Mouse (Mus musculus) urinary bladder, postnatal 25 days (tissue): Measurements from ENCODE around the gene Hoxc8.
A peak's percentile ranks its signal among the peaks of the same experiment; 100 is the strongest.

ENCODE experiments used
- DNase-seq: peaks from one replicate; pipeline ENCODE4 v3.0.0; 2022; ENCODE audit warnings: low spot score

Gene Hoxc8

DNA sequence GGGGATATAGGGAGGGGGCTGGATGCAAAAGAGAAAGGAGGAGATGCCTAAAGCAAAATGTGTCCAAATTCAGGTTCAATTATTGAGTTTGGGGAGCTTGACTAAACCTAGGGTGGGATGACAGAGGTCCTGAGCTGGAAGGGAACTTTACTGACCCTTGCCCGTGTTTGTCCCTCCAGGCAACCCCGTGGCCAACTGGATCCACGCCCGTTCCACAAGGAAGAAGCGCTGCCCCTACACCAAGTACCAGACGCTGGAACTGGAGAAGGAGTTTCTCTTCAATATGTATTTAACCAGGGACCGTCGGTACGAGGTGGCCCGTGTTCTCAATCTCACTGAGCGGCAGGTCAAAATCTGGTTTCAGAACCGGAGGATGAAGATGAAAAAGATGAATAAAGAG is 6.7 kb upstream of the Hoxc8 start:
- no peak for DNase-seq

DNA sequence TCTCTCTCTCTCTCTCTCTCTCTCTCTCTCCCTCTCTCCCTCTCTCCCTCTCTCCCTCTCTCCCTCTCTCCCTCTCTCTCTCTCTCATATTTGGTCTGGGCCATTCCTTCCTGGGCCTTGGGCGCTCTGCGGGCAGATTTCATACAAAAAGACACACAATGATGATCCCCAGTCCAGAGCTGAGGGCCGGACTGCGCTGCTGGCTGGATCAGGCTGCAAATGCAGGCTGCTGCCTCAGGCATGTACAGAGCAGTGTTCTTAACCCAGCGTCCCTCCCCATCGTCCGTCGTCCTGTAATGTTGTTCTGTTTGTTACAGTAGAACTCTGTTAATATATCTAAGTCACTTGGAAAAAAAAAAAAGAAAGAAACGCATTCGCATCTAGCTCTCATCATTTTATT is 5.9 kb upstream of the Hoxc8 start:
- no peak for DNase-seq

DNA sequence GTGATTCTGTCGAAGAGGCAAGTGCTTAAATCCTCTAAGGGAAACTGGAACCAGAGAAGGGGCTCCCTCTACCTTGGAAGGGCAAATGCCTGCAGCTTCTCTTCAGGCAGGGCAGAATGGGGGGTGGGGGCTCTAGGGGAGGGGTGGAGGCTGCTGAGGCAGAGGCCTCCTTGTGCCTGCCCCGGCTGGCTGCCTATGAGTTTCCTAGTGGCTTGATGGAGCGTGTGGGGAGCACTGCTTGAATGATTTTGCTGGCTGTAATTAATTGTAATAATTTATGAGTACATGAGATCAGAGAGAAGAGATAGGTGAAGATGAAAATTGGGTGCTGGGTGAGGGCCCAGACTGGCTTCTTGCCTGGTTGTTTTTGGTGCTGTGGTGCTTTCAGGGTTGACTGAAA is 5.5 kb upstream of the Hoxc8 start:
- no peak for DNase-seq

DNA sequence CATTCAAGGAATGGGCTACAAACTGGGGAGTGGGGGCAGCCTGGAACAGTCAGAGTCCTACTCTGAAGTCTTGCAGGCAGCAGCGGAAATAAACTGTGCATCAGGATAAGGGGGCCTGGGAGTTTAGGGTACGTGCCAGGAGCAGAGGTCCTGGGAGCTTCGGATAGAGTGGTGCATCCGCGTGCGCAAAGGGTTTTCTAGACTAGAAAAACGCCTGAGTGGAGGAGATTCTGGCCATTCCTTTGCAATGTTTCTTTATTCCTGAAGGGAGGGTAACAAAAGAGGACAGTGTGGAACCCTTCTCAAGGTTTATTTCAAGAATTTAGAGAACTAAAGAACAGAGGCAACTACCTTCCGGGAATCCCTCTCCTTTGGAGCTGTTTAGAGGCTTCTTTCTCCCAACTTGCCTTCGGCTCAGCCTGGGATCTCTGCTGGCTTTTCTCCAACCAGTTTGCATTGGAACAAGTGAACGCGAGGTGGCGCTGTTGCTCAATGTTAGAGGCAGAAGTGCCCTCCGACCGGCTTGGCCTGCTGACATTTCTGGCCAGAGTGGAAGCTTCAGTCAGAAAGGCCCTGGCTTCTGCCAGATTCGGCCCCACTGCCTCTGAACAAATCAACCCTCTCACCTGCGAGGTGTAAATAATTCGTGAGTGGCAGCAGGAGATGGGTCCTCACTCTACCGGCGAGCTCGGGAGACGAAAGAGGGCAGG is 3.1 kb upstream of the Hoxc8 start:
- peak; percentile 97 for DNase-seq

DNA sequence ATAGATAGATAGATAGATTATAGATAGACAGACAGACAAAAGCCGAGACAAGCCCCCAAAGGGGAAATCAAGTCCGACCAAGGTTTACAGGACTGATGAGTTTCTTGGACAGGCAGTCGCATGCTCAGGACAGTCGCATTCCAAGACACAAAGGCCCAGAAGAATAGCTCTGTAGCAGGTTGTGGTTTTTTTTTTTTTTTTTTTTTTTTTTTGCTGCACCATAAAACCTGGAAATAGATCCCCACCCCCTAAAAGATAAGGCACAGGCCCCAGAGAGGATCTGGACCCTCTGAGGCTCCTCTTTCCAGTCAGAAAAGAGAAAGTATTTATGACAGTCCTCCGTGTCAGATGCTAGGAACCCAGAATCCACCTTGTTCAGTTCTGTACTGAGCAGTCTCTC is 2.3 kb upstream of the Hoxc8 start:
- no peak for DNase-seq

DNA sequence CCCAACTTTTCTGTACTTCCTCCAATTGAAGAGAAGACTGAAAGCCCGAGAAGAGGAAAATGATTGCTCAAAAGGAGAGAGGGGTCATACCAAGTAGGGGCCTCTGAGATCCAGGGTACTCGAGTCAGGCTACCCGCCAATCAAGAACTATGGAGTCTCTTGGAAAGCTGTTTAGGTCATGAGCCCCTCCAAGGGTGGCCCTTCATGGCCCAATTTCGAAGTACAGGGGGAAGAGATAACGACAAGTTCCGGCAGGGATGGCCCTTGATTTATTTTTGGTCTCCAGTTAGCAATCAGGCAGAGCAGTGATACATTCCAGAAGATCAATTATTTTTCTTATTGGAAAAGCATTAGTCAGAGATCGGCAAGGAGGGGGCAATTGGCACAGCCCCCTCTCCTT is 1.4 kb downstream of the Hoxc8 start:
- no peak for DNase-seq

DNA sequence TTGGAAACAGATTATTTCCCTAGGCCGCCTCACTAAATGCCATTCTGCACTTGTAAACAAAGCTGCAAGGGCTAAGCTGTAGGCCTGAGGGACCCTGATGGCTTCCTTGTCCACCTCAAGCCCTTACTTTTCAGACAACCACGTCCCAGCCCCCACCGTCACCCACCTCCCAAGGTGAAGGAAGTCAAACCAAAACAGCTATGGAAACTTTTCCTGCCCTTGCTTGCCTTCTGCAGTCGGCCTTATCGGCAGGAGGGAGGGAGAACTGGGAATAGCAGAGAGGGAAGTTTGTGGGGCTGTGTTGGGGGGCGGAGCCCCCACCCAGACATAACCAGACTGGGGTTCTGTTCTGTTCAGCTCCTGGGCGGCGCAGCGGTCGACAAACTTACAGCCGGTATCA is 1.8 kb downstream of the Hoxc8 start:
- DNase-seq = no peak

DNA sequence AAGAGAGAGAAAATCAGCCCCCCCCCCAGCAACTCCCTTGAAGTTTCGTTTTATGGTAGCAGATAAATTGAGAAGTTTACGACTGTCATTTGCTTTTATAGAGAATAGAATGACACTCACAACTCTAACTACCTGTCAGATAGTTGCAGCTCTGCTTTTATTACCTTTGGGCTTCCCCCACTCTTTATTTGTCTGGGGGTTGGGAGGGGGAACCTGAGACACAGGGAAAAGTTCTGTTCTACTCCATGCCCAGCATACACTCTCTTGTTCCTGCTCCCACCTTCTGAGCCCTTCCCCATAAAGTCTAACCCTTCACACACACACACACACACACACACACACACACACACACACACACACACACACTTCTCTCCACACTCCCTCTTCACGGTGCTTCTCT is 2.5 kb downstream of the Hoxc8 start:
- DNase-seq = no peak

DNA sequence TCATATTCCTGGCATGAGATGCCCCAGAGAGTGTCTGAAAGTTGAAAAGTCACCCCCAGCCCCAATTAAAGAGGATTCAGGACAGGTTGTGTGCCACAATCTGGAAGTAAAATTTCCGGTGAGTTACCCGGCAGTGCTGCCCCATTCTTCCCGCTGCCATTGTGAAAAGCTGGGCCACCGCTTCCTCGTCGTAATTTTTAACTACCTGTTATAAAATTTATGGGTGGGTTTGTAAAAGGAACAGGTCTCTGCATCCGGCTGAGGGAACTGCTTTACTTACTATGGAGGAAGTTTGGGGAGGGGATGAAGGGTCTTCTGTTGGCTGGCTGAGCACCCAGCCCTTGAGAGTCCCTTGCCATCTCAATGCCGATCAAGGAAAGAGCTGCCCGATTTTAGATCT is 6.1 kb downstream of the Hoxc8 start:
- no peak for DNase-seq

DNA sequence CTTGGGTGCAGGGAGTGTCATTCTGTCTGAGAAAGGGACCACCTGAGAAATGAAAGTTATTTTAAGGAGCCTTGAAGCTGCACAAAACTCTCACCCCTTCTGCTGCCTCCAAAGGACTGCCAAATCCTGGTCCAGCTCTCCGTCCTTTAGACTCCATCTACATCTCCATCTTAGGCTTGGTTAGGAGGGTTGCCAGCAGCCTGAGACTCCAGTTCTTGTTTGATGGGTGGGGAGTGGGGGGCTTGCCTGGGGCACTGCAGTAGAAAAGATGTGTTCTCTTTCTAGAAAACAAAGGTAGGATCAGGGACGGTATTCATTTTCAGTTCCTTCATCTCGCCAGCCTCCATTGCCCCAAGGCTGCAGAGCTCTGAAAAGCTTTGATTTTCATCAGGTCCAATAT is 7.0 kb downstream of the Hoxc8 start:
- DNase-seq = no peak

DNA sequence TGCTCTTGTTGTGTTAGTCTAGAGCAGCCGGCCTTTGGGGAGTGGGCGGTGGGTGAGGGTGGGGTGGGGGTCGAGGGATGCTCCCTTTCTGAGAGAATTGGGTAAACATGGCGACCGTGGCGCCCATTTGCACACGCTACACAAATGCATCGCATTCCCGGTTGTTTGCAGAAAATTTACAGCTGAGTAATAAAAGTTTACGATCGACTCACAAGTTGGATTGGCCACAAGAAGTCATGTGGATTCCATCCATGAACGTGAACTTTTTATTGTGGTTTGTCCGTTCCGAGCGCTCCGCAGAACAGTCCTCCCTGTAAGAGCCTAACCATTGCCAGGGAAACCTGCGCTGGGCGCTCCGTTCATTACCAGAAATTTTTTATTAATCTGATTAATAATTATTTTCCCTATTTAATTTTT is 7.5 kb downstream of the Hoxc8 start, which contains the start of gene Hoxc6:
Hoxc6 (plus strand) TSS at position 319 of the 417 bp plus-strand sequence.
- no peak for DNase-seq

DNA sequence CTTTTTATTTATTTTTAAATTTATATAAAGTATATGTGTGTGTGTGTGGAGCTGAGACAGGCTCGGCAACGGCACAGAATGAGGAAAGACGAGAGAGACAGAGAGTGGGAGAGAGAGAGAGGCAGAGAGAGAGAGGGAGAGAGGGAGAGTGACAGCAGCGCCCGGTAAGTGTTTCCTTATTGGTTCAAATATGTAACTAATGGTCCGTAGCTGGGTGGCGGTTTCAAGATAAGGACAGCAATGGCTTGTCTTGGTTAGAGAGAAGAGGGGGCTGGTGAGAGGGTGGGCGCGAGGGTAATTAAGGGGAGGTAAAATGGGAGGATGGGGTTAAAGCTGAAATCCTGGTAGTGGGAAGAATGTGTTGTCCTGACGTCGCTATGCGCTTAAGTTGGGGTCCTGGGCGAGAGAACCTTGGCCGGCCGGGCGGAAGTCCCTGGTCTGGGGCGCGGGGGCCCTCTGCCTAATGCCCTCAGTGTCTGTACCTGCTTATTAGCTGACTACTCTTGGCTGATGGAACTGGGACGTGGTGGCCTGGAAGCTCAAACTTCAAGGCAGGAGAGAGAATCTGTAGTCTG is 8.3 kb downstream of the Hoxc8 start:
- DNase-seq = no peak

DNA sequence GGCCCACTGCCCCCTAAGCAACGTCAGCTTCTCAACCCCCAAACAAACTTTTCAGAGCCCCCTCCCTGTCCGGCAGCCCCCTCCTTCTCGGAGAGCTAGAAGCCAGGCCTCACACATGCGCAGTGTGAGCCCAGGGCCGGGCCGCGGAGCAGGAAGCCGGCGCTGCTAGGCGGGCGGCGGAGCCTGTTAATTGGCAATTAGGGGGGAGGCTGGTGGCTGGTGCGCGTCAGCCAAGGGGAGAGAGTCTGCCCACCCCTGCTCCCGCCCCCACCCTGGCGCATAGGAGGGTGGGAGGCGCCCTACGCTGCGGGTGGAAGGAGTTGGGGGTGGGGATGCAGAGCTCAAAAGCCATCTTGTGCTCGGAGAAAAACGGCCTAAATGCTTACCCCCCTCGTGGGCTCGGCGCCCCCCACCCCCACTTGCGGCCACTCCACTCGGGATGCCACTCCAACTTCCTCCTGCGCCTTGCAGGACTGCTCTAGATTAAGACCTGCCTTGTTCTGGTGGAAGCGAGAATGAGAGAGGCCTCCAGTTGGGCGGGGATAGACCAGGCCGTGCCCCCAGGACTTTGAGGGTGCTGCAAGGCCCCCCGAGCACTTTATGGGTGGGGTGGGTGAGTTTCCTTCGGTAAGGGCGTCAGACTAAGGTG is 8.9 kb downstream of the Hoxc8 start:
- DNase-seq = peak; percentile 57

DNA sequence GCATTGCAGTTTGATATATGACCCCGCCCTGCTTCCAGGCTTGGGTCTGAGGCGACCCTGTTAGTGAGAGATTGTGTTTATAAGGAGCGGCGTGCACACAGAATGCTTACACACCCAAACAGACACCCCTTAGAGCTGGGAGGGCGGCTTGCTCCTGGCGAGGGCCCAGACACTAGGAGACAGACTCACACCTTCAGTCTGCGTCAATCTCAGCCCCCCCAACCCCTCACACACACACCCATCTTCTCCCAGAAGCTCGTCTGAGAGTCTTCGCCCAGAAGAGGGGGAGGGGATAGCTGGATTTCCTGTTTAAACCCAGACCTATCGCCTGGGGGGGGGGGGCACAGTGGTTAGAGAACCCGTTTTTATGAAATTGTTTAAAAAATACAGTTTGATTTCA is 9.5 kb downstream of the Hoxc8 start:
- no peak for DNase-seq

DNA sequence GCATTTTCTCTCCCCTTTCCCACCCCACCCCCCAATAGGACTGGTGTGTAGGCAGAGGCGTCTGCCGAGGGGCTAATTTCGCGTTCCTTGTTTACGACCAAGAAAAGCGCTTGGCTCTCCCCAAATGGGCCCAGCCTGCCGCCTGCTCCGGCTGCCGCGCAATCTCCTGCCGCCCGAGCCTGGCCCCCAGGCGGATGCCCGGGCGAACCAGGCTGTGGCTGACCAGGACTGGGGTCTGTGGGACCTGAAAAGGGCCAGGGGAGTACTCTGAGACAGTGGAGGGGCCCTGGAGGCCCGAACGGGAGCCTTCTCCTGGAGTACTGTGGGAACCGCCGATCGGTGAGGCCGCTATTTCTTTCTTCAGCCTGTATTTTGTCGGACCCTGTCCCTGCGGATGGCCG is 10.1 kb downstream of the Hoxc8 start:
- DNase-seq = no peak

DNA sequence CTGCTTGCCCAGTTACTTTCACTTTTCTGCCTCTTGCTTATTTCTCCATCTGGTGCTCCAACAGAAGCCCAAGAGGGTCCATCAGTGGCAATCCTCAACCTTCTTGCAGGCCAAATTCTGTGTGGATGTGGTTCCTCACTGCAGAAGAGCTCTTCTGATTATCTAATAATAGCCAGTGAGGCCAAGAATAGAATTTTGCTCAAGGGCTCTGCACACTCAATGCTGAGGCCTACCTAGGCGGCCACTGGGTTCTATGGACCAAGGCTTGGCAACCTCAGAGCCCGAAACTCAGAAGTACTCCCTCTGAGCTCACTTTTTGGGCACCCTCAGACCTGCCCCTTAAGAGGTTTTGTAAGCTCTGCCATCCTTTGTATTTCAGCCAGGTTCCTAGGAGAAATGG is 11.0 kb downstream of the Hoxc8 start:
- no peak for DNase-seq

DNA sequence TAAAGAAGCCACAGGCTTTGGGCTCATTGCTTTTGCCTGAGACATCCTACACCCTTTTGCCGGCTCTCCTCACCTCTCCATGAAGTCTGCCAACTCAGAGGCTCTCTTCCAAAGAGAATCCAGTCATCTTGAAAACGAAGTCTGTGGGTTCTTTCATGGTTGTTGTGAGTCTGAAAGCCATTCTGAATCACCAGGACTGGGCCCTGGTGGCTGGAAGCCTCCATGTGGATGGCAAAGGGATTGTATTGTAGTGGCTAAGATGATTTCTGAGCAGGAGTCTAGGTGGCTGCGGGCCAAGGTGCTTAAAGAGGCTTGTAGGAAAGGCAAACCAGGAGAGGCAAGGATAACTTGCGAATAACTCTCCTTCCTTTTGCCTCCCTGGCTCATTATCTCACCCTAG is 11.7 kb downstream of the Hoxc8 start:
- DNase-seq = no peak

DNA sequence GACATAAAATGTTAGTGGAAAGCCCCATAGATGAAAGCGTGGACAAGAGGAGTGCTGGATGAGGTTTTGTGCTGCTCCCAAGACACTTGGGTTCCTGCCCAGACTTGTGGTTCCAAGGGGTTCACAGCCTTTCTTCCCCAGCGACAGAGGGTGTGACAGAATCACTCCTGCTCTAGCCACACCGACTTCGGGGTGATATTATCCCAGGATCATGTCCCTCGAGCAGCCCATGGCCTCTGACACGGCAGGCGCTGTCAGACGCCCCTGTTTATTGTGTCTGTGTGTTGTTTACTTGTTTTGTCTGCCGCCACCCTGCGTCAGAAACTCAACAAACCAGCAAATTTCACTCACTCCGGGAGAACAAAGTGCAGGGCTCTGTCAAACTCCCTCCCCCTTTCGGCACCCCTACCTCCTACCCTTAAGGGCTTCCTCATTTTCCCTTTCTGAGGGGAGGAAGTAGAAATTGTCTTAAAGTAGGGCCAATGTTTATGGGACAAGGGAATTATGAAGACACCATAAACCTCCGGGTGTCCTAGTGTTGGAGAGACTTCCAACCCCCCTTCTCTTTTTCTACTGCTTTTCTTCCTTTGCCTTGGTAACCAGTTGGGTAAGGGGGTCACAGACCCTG is 12.5 kb downstream of the Hoxc8 start:
- DNase-seq = no peak

DNA sequence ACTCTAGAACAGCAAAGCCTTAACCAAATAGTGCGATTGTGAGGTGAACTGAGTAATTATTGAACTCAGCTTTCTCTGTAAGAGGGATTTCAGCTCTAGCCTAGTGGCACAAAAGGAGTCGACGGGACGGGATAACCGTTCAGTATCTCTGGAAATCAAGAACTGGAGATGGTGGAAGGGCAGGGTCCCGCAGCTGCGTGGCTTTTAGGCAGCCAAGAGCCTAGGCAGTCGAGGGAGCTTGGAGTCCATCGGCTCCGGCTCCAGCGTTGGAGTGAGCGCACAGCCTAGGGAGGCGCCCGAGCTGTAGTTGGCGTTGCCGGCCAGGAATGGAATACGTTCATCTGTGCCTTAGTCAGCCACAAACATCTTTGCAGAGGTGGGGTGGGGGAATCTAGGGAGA is 14.9 kb downstream of the Hoxc8 start:
- no peak for DNase-seq

DNA sequence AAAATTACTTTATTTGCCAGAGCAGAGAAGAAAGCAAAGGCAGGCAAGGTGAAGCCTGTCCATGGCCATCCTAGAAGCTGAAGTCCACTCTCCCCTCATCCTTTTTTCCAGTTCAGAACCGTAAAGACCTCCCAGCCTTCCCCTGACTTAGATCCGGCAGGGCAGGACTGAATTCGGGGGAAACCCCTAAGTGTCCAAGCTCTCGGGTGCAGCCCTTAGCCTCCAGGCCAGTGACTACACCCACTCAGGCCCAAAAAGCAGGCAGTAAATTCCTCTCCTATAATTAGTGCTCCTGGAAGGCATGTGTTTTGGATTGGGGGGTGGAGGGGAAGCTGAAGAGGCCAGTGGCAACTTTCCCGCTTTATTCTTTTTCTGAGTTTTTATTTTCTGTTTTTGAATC is 15.4 kb downstream of the Hoxc8 start:
- DNase-seq = no peak

DNA sequence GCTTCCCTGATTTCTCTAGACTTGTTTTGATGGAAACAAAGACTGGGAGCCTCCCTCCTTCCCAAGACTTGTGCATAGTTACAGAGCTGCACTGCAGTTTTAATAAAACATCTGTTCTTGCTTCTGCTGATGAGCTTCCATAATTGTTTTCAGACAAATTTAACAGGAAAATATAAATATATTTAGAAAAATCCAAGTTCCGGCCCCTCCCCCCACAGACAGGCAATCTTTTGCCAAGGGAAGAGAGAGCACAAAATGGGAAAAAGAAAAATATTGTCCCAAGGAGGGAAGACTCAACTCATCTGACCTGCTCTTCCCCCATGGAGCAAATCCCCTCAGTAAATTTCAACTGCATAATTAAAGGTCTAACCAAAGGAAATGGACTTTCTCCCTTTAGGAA is 15.9 kb downstream of the Hoxc8 start:
- DNase-seq = no peak

DNA sequence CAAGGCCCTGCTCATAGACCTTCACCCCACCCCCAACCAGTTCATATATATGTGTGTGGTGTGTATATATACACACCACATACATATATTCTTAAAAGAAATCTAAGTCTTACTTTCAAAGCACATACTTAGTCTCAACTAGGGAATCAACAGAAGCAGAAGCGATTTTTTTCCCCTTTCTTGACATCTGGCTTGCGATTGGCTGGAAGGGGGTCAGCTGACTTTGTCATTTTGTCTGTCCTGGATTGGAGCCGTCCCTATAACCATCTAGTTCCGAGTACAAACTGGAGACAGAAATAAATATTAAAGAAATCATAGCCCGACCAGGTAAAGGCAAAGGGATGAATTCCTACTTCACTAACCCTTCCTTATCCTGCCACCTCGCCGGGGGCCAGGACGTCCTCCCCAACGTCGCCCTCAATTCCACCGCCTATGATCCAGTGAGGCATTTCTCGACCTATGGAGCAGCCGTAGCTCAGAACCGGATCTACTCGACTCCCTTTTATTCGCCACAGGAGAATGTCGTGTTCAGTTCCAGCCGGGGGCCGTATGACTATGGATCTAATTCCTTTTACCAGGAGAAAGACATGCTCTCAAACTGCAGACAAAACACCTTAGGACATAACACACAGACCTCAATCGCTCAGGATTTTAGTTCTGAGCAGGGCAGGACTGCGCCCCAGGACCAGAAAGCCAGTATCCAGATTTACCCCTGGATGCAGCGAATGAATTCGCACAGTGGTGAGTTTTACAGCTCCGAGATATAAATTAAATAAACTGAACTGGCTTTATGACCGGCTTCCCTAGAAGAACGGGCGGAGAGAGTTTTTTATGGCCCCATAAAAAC is 19.1 kb downstream of the Hoxc8 start:
- no peak for DNase-seq
